Mouse (Mus musculus) layer of hippocampus, postnatal 10 days (tissue): Measurements from ENCODE around the gene Rcan1. TPM values are rescaled to one million over a fixed set of nuclear protein-coding genes. Genes with fewer than 3 reads are reported as not detected.
"Not testable (repeated sequence)": the region's sequence is repeated elsewhere in the genome, so short reads cannot be mapped to it uniquely, and the experiment has no call there.

Experiments
- DNase-seq, 2 experiments: peaks; one replicate each; pipeline ENCODE4 v3.0.0; 2021; ENCODE audit warnings: low spot score in 2 of 2
- total RNA-seq, 2 experiments: library from RNA; stranded (reverse); gene quantifications; 2 replicates each; pipeline ENCODE4 v1.2.3; 2021

Gene Rcan1
- total RNA-seq, 2 experiments from 2014 or later = 40.4 to 43.8 TPM

DNA sequence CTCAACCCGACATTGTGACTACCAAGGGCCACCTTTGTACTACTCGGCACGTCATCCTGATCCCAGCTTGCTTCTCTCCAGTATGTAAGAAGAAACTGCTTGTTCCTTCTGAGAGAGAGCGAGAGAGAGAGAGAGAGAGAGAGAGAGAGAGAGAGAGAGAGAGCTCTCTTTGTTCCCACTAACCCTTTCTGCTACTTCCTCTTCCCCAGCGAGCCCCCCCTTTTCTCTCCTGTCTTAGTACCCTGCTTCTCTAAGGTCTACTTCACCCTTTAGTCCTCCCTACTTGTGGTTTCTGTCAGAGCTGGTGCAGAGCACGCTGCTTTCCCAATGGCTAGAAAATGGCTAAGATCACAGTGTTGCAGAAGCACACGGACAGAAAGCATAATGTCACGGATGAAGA is 30.4 kb downstream of the Rcan1 start:
- no peak for DNase-seq

DNA sequence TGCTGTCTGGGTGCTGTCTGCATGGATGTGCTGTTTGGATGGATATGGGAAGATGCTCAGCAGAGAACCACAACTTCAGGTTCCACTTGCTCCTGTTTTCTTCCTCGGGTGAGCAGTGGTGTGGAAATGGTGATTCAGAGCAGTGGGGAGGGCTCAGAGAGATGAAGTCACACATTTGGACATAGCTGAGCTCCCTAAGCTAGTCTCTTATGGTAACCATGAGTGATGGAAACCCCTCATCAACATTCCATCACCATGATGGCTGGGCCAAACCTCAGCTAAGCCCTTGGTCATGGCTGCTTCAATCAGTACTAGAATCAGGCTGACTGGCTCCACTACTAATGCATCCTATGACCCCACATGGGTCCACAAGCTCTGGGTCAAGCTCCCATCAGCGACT is 30.9 kb downstream of the Rcan1 start:
- DNase-seq = no peak

DNA sequence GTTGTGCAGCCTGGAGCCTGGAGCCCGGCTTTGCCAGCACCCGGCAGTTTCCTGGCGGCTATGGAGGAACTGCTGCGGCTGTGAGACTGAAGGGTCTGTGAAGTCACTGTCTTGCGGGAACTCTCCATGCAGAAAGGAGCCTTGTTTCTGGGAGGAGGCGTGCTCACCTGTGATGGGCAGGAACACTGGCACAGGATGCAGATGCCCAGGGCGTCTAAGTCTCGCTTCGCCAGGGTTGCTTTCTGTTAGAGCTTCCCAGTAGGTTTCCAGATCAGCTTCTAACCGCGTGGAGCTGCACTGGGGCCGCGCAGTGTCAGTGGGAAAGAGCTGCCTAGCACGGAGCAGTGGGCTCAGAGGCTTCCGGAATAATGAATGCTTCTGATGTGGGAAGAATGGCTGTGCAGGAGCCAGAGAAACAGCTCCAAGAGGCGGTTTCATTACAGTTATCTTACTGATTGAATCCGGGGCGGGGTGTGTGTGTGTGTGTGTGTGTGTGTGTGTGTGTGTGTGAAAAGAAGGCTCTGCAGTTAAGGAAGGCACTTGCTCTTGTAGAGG is 35.2 kb downstream of the Rcan1 start:
- DNase-seq = no peak

DNA sequence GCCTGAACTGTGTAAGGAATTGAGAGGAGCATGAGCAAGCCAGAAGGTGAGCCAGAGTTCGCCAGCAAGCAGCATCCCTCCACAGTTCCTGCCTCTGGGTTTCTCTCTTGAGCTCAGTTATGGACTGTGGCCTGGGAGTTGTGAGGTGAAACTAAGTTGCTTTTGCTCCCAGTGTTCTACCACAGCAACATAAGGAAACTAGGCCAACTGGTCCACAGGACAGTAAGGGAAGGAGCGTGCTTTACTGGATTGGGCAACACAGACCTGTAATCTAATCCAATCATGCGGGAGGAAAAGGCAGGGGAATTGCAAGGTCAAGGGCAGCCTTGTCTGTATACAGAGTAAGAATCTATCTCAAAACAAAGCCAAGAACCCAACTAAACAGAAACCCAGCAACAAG is 37.5 kb downstream of the Rcan1 start:
- DNase-seq = no peak

GRCm38 (mm10) chr16:92430731-92431130 is 39.9 kb downstream of the Rcan1 start:
- DNase-seq = no peak

GRCm38 (mm10) chr16:92428197-92428950 is 42.3 kb downstream of the Rcan1 start:
- DNase-seq = no peak

DNA sequence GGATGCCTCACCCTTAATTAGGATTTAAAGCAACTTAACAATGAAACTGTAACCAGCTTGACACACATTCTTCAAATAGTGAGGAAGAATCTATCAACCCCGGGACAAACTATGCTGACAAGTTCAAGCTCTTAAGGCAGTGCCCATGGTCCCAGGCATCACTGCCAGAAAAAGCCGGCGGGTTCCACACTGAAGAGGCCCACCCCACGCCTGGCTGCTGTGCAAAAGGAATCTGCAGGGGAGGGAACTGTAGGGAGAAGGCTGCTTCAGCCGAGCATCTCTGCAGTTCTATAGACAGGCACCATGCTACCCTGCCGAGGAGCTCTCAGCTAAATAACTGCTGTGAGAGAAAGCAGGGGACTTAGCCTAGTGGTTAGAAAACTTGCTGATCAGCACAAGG is 44.0 kb downstream of the Rcan1 start:
- no peak for DNase-seq

GRCm38 (mm10) chr16:92425875-92426274 is 44.8 kb downstream of the Rcan1 start:
- DNase-seq = no peak

DNA sequence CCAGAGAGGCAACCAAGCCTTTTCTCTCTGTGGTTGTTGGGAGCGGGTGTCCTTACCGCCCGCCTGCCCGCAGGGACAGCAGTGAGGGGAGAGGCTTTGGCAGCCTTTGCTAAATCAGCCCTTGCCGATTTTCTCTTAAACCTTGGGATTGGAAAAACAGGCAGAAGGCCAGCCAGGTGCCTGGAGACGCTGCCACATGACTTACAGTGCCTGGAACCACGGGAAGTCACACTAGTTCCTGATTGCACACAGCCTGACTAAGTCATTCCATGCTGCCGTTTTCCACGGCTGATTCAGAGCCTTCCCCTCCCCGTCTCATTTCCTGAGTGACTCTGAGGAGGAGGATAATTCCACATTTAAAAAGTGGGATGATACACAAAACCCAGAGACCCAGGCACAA is 47.3 kb downstream of the Rcan1 start:
- no peak for DNase-seq

DNA sequence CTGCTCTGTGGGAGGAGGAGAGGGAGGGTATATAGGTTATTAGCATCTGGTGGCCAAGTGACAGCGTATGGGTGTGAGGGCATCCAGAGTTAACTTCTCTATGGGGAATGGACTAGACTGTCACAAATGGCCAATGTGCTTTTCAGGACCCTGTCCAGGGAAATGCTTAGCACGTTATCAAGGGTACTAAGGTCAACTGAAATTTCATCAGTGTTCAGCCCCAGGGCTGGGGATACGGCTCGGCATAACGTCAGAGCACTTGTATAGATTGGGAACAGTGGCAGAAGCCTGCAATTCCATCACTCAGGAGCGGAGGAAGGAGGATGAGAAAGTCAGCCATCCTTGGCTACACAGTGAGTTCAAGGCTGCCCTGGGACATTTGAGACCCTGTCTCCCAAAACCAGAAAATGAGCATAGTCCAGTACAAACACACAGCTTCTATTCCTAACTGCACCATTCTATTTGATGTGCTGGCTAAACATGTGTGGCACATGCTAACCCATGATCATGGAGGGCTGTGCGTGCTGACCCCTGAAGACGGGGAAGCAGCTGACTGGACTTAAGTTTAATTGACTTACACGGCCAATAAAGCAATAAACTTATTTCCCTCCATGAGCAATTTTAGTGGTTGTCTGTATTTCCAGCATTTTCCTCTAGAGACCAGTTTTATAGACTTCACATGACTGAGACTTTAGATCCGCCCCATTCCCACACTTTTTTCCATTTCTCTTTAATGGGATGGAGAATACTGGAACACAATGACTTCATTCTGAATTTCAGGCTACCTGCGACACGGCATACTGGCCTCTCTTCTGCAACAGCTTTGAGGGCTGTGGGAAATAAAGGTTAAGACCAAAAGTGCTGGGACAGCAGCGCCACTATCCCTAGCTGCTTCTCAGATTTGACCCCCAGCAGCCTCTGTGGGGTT is 48.0 kb downstream of the Rcan1 start:
- DNase-seq = no peak

GRCm38 (mm10) chr16:92421147-92421934 is 49.3 kb downstream of the Rcan1 start:
- no peak for DNase-seq

- DNase-seq = no peak
Observed at GRCm38 (mm10) chr16:92420641-92421040, 50.0 kb downstream of the Rcan1 start.

DNA sequence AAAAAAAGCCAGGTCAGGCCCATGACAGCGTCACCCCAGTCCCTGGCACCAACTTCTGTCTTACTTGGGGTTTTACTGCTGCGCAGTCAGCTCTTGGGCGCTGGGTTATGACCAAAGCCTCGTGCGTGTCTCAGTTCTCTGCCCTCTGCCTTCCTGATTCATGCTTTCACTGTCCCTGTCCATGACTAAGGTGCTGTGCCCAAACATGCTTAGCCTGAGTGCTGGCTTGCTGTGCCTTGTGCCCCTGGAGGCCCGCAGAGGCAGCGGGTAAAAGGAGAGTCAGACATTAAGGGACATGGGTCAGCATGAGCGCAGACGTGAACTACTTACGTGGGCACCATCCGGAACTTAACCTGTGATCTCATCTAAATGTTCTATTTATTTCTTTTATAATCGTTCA is 51.6 kb downstream of the Rcan1 start:
- no peak for DNase-seq

GRCm38 (mm10) chr16:92417267-92417666 is 53.4 kb downstream of the Rcan1 start:
- DNase-seq = no peak

DNA sequence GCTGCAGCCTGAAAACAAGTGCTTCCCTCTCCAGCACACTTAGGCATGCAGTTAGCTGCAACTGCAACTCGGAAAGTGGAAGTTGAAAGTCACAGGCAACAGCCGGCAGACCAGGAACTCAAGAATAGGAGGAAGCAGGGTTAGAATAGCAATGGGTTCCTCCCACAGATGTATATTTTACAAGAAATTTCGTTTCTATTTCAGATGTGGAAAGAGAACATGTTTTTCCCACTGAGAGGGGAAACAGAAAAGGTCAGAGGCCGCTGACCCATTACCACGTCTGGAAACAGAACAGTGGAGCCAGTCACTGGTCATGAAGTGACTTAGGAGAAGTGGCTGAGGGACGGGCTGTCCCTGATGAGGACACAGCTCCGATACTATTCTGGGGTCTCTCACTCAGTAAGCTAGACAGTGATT is 55.0 kb downstream of the Rcan1 start:
- no peak for DNase-seq

DNA sequence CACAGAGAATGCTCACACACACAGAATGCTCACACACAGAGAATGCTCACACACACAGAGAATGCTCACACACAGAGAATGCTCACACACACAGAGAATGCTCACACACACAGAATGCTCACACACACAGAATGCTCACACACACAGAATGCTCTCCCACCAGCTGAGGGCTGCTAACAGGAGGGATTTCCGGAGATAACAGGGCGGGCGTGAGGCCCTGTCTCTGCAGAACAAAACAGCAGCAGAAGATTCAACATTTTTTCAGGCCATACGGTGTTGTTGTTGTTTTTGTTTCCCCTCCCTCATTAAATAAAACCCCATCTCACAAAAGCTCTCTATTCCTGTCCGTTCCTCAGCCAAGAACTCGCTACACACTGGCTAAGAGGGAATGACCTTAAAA is 55.6 kb downstream of the Rcan1 start:
- not testable (repeated sequence) for DNase-seq

DNA sequence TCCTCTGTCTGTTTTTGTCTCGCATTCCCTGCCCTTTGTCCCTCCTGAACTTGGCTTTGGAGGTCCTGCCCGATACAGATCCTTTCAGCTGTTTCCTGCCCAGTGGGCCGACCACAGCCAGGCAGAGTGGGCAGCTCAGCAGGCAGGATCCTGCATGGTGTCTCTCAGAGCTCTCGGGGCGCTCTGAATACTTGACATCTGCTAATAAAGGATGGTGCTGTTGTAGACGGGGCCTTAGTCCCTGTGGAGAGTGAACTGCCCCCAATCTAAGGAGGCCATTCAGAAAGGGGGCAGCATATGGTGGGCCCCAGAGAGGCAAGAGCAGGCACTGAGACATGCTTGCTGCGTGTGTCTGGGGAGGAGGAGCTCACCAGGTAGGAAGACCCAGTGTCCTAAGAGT is 57.8 kb downstream of the Rcan1 start:
- DNase-seq = no peak

DNA sequence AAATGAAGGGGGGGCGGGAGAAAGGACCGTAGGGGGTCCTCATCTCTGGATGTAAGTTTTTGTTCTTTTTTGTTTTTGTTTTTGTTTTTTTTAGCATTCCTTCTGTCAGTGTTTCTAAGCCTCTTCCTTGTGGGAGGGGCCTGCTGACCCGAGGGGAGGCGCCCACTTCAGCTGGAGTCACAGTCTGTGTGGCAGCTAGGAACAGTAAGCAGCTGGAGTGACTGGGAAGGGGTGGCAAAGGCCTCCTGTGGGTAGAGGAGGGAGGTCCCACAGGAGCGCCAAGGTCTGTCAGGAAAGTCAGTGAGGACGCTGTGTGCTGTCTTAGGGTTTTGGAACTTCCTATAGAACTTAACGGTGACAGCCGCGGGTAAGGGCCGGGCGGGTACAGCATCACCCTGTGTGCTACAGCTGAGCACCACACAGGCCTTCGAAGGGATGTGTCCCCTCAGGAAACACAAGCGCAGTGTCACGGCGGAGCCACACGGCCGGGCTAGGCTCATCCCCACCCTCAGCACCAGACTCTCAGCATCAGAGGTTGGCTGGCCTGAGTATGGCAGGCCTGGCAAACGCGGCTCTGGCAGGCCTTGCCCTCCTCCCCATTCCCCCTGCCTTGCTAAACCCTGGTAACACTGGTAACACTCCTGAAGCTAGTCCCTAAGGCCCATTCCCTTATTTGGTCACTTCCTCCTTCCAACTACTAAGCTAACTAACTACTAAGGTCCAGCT is 58.5 kb downstream of the Rcan1 start:
- no peak for DNase-seq

DNA sequence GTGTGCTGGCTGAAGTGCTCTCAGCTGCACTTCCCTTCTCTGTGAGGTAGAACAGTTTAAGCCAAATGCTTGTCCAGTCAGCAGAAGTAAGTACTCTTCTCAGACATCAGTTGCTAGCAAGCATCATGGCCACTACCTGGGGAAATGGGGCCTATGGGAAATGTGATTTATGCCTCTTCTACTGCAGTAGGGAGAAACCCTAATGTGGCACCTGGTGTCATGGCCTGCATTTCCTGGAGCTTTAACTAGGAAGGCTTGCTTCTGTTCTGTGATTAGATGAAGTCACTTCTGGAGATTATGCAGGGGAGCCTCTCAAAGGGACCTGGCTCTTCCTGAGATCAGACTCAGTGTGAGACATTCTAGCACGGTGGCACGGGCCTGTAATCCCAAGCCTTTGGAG is 60.3 kb downstream of the Rcan1 start:
- DNase-seq = no peak

- no peak for DNase-seq
Observed at GRCm38 (mm10) chr16:92407883-92408282, 62.8 kb downstream of the Rcan1 start.

DNA sequence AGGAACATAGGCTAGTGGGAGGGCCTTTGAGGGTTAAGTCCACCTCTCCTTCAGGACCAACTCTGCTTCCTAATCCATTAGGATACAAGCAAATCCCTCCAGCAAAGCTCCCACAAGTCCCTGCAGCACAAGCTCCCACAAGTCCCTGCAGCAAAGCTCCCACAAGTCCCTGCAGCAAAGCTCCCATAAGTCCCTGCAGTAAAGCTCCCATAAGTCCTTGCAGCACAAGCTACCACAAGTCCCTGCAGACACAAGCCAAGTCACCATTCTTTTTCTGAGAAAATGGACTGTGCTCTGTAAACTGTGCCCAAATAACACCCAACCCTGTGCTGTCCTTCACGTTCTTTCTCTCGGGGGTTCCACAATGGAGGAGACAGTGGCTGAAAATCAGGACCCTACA is 66.5 kb downstream of the Rcan1 start:
- no peak for DNase-seq
